Mouse (Mus musculus): Measurements from ENCODE around the gene Dot1l. TPM values are rescaled to one million over a fixed set of nuclear protein-coding genes. Genes with fewer than 3 reads are reported as not detected.

The Dot1l gene
- total RNA-seq, 2 experiments from 2014 or later, result 51.7 to 69.6 TPM

DNA sequence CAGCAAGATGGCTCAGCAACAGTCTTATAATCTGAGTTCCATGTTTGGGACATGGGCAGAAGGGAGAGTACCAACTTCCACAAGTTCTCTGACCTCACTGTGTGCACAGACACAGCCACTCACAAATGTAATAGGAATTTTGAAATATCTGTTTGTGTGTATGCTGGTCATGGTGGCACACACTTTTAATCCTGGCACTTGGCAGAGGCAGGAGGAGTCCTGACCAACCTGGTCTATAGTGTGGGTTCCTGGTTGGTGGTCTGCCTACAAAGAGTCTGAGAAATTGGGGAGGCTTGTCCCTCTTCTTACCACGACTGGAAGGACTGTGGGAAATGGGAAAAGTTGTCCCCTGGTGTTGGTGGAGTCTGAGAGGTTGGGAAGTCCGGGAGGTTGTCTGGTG is 1.5 kb downstream of the Dot1l start:
- ATAC-seq (replicated peaks; ENCODE audit: low FRiP score, poor library complexity, severe bottlenecking), result no peak

DNA sequence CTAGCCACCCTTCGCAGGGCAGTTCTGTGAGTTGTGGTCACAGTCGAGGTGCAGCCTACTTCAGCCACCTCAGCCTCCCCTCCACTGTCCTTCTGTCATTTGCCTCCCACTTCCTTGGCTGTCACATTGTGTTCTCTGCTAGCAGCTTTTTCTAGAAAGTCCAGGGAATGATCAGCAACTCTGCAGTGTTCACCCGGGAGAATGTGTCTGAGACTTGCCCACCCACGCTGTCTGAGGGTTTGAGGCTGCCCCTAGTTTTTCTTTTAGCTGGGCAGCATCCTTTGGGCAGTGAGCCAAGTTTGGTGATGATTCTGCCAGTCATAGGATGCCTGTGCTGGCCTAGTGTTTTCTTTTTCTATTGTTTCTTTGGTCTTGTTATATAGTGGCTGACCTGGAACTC is 2.0 kb downstream of the Dot1l start:
- no peak for ATAC-seq (replicated peaks; ENCODE audit: low FRiP score, poor library complexity, severe bottlenecking)

DNA sequence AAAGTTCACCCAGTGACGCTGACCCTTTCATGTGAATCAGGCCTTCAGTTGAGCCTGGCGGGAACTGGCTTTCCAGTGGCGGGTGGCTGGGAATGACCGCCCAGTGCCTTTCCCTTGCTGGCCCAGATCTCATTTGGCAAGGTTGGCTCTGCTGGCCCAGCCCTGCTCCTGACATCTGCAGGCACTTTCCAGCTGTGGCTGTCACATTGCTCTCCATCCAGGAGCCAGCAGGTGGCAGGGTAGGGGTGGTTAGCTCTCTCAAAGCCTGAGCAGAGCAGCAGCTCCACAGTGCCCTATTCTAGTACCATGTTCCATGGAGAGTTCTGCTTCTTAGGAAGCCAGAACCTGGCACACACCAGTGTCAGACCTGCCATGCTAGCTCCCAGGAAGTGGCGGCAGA is 2.7 kb downstream of the Dot1l start:
- ATAC-seq (replicated peaks; ENCODE audit: low FRiP score, poor library complexity, severe bottlenecking), result peak; percentile 70

DNA sequence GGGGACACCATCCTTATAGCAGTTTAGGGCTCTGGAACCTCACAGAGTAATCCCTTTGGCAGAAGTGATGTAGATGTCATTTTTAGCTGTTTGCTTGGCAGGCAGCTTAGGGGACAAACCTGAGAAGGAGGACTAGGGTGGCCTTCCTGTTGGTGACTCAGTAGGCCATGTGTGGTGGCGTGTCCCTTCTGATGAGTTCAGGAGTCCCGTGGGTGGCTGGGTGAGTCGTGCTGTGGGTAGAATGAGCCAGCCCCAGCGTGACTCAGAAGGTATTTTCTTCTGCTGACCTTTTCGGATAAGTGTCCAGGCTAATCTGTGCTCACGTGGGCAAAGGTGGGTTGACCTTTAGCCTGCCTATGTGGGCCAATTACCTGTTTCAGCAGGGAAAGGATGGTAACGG is 3.6 kb downstream of the Dot1l start:
- no peak for ATAC-seq (replicated peaks; ENCODE audit: low FRiP score, poor library complexity, severe bottlenecking)

DNA sequence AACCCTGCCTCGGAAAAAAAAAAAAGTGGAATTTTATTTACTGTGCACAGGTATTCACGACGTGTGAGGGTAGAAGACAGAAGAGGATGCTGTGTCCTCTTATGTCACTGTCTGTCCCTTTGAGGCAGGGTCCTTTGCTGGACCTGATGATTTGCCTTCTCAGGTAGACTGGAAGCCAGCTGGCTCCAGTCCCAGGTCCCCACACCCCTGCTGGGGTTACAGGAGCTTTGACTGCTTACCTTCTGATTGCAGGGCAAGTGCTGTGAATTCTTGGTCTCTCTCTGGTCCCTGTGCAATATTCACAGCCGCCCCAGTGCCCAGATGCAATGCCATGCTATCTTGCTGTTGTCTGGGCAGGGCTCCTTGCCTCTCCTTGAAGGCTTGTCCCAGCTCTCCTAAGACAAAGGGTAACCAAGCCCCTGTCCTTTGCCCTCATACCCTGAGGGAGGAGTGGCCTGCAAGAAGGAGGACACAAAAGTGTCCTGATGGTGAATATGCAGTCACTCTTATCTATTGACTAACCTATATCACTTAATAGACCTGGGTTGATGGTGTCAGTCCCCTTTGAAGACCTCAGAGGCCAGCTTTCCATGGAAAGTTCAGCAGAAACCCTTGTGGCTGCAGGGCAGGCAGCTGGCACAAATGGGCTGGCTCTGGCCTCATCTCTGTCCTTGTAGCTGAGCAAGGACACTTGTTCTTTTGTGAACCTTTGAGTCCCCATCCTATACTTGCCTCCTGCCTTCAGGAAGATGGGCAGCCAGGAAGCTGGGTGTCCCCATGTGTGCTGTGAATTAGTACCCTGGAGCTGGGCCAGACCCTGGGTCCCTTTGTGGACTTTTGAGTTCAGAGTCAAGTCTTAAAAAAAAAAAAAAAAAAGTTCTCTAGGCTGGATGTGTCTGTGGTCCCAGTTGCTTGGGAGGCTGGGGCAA is 5.9 kb downstream of the Dot1l start:
- ATAC-seq (replicated peaks; ENCODE audit: low FRiP score, poor library complexity, severe bottlenecking), result no peak

DNA sequence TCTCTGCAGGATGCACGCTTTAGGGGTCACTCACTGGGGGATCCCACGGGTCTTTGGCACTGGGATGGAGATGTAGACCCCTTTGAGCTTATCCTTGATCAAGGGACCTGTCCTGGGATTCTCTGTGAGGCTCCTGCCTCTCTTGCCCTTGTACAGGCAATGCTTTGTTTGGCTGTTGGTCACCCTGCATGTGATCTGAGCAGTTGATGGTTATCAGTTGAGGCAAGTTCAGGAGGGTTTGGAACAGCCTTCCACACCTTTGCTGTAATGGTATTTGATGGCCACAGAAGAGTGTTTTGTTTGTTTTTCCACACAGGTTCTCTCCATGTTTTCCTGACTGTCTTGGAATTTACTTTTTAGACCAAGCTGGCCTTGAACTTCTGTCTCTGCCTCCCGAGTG is 6.8 kb downstream of the Dot1l start:
- ATAC-seq (replicated peaks; ENCODE audit: low FRiP score, poor library complexity, severe bottlenecking), result no peak

DNA sequence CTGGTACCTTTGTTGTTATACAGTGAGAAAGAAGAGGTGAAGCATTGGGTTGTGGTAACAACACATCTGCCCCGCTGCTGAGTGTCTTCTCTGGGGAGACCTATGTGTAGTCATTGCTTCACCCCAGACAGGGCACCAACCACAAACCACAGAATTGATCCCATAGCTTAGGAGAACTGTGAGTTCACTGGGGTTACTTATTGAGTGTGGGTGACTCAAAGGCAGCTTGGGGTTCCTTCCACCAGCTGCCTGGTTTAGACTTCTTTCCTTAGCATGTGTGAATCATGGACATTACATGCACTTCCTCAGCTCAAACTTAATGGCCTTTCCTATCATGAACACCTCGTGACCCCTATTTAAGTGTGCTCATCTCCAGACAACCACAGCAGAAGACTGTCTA is 8.5 kb downstream of the Dot1l start:
- no peak for ATAC-seq (replicated peaks; ENCODE audit: low FRiP score, poor library complexity, severe bottlenecking)

DNA sequence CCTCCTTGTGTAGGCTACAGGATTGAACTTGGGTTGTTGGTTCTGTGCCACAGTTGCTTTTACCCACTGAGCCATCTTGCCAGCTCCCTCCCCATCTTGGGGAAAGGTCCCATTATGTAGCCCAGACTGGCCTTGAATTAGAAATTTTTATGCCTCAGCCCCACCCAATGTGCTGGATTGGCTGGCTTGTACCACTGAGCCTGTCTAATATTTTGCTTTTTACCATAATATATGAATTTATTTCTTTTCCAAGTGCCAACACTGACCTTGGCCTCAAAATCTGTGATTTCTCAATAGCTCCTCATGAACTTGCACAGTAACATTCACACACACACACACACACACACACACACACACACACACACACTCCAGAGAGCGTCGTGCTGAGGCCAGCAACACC is 10.7 kb downstream of the Dot1l start:
- ATAC-seq (replicated peaks; ENCODE audit: low FRiP score, poor library complexity, severe bottlenecking), result no peak

DNA sequence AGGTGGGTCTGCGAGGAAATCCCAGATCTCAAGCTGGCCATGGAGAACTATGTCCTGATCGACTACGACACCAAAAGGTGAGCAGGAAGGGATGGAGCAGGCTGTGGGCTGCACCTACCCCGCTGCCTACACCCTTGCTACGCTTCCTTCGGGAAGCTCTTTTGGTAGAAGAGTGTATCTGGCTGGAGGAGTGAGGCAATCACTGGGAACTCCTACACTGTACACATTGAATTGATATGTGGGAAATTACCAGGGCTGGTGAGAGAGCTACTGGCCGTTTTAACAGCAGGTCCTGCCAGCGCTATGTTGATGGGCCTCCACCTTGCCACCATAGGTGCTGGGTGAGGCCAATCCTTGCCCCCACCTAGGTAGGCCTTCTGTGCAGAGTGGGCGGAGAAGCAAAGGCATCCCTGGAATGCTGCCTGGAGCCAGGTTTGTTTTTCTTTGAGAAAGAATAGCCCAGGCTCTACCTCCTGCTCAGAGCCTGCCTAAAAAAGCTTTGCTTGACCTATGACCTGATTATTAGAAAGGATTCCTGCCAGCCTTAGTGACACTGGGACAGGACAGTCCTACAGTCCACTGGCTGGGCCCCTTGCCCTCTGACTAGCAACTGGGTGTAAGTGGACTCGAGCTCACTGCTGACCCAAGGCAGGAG is 11.3 kb downstream of the Dot1l start:
- ATAC-seq (replicated peaks; ENCODE audit: low FRiP score, poor library complexity, severe bottlenecking), result no peak

DNA sequence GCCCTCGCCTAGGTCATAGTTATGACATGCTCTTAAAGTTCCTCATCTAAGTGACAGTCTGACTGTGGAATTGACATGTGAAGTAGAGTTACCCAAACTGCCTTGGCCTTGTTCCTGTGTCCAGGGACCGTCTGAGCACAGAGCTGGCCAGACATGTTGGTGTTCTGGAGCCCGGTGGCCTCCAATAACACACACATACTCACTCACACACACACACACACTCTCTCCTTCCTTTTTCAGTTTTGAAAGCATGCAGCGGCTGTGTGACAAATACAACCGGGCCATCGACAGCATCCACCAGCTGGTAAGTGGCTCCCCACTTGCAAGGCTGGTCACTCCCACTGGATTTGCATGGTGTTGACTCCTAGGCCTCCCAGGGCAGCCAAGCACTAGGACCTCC is 13.4 kb downstream of the Dot1l start:
- no peak for ATAC-seq (replicated peaks; ENCODE audit: low FRiP score, poor library complexity, severe bottlenecking)

DNA sequence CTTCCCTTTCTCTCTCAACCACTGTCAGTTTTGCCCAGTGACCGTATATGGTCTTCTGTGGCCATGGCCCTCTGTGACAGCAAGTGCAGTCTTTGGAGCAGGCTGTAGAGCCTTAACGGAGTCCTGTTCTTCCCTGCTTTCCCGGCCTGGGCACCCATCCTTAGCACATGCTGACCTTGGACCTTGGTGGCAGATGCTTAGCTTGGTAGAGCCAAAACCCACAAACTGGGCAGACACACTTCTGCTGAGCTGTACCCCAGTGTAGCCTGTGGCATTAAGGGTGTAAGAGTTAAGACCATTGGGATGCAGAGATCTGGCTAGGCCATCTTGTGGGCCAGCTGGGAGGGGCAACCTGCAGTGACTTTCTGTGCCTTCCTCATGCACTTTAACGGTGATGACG is 18.8 kb downstream of the Dot1l start:
- ATAC-seq (replicated peaks; ENCODE audit: low FRiP score, poor library complexity, severe bottlenecking), result no peak

DNA sequence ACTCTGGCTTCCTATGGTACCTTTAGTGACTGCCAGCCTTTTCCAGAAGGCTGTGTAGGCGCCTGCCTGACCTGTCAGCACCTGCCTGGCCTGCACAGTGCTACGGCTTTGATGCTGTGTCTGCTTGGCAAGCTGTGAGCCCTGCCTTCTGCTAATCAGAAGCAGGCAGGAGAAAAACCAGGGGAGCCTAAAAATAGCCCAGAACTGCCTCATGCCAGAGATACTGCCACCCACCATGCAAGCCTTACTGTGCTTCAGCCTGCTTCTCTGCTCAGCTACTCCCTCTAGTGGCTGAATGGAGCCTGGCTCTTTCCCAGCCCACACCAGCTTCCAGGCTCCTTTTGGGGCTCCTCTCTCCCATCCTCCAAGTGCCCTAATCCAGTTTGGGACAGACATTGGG is 19.5 kb downstream of the Dot1l start:
- peak; percentile 78 for ATAC-seq (replicated peaks; ENCODE audit: low FRiP score, poor library complexity, severe bottlenecking)

DNA sequence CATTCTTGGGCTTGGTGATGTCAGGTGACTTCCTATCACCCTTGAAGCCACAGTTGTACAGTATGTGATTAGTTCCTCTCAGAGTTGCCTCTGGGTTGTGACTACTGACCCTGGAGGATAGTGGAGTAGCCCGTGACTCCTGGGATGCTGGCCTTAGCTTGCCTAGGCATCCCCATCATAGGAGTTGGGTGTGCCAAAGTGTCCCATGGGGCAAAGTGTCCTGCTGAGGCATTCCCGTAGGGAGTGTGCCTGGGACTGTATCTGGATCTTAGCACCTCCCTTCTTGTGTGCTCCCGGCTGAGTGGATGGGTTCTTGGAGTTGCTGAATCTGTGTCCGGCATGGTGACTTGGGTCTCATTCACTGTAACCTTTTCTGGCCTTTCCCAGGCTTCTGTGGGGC is 20.0 kb downstream of the Dot1l start:
- no peak for ATAC-seq (replicated peaks; ENCODE audit: low FRiP score, poor library complexity, severe bottlenecking)

DNA sequence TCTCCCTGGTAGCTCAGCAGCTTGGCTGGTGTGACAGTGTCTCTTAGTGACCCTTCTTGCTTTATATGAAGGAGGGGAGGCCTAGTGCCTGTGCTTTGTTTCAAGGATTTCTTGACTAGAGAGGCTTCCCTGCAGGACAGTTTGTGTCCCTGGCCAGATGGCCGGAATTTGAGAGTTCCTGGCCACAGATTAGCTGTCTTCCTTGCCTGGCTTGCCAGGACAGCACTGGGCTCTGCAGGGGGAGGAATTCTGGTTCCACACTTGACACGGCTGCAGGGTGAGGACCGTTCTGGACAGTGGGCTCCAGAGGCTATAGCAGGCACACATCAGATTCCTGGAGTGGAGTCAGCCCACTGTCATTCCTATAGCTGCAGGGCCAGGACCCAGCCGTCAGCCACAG is 20.7 kb downstream of the Dot1l start:
- no peak for ATAC-seq (replicated peaks; ENCODE audit: low FRiP score, poor library complexity, severe bottlenecking)

DNA sequence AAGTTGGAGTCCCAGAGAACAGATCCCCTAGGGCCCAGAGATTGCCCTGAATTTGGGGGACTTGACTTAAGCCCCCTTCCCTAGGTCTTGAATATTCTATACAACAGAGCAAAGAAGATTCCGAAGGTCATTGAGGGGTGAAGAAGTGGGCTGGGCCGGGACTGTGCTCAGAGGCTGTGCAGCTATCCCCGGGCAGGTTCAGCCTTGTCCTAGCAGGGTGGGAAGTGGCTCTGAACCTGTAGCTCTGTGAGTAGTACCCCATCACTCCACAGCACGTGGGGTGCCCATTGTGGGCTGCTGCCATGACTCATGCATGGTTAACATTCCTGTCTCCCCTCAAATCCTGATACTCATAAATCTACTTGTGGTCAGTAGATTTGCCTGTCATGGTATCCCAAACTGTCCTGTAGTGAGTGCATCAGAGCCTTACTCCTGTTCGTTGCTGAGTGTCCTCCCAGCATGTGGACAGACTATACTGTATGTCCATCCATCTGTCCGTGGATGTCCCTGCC is 21.4 kb downstream of the Dot1l start:
- no peak for ATAC-seq (replicated peaks; ENCODE audit: low FRiP score, poor library complexity, severe bottlenecking)

DNA sequence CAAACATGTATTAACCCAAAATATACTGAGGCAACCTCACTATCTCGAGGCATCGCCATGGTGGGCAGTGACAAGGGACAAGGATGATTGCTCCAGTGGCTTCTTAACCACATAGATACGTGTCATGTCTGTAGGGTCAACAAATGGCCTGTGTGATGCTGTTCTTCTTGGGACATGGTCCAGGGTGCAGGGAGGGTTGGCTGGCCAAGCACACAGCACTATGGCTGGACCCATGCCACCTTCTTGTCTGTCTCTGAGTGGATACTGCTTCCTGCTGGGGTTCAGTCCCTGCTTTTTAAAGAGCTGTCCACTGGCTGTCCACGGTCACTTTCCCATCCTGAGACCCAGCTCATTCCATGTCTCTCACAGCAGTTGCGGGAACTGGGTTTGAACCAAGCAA is 22.1 kb downstream of the Dot1l start:
- ATAC-seq (replicated peaks; ENCODE audit: low FRiP score, poor library complexity, severe bottlenecking), result no peak

DNA sequence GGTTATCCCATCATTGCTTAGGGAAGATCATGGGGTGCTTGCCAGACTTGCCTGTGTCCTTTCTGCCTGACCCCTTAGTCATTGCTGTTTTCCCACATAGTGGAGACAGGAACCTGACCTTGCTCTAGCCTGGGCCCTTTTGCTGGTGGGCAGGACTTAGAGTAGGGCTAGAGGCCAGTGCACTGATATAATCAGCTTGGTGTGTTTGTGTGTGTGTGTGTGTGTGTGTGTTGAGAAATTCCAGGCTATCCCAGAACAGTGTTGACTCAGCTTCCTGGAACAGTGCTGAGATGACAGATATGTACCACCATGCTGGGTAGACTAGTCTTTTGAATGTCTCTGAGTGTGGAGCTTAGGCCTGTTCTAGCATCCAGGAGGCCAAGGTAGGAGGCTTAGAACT is 24.6 kb downstream of the Dot1l start:
- no peak for ATAC-seq (replicated peaks; ENCODE audit: low FRiP score, poor library complexity, severe bottlenecking)

DNA sequence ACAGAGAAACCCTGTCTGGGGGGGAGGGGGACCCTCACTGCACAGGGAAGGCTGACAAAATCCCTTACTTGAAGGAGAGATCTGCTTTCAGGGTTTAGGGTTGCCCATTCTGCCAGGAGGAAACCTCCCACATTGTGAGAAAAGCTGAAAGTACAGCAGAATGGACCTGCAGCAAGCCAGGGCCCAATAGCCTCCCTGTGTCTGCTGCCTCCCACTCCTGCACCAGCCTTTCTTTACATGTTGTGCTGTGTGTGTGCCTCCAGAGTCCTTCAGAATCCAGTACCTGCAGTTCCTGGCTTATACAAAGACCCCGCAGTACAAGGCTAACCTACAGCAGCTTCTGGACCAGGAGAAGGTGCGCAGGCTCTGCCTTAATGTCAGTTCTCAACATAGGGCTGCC is 29.3 kb downstream of the Dot1l start:
- ATAC-seq (replicated peaks; ENCODE audit: low FRiP score, poor library complexity, severe bottlenecking), result no peak

DNA sequence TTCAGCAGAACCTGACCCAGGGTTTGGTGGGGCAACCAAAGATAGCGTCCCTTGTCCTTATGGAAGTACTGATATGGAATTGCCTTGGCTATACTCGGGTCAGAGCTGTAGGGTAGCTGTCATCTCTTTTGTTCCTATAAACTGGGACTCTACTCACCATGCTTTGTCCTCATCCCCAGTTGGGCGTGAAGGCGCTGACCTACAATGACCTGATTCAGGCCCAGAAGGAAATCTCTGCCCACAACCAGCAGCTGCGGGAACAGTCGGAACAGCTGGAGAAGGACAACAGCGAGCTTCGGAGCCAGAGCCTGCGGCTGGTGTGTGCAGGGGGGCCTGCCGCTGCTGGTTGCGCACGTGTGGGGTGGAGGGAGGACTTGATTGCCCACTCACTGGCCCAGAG is 29.9 kb downstream of the Dot1l start:
- ATAC-seq (replicated peaks; ENCODE audit: low FRiP score, poor library complexity, severe bottlenecking), result no peak

DNA sequence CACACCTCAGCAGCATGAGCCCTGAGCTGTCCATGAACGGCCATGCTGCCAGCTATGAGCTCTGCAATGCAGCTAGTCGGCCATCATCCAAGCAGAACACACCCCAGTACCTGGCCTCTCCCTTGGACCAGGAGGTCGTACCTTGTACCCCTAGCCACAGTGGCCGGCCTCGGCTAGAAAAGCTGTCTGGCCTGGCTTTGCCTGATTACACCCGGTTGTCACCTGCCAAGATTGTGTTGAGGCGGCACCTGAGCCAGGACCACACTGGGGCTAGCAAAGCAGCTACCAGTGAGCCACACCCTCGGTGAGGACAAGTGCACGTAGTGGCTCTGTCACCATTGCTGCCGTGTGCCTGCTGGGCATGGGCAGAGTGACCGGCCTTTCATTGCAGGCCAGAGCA is 31.0 kb downstream of the Dot1l start:
- no peak for ATAC-seq (replicated peaks; ENCODE audit: low FRiP score, poor library complexity, severe bottlenecking)

DNA sequence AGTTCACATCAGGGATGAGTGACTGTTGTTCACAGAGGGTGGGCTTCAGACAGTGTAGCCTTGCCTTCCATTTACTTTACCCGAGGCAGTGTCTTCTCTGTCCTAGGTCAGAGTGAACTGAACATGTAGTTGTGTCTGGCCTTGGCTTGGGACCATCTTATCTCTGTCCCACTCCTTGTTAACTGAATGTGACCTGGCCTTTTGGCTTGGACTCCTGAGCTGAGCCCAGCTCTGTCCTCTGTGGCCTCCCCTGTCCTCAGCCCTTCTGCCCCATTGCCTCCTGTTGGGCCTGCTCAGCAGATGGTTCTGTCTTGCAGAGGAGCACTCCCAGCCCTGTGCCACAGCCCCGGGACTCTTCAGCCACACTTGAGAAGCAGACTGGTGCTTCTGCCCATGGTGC is 32.5 kb downstream of the Dot1l start:
- no peak for ATAC-seq (replicated peaks; ENCODE audit: low FRiP score, poor library complexity, severe bottlenecking)

All from erythroid progenitor cell, adult 5-6 weeks (primary cell).